Mouse (Mus musculus): ENCODE measurements around the gene Hadhb. TPM values are rescaled to one million over a fixed set of nuclear protein-coding genes. Genes with fewer than 3 reads are reported as not detected.
A peak's percentile ranks its signal among the peaks of the same experiment; 100 is the strongest.

Gene Hadhb
- 99.9 and 106 TPM in 2 replicates for polyA plus RNA-seq (2014; fragmentation: Nextera tagmentation; extraction: Ambion mirVana)

- no peaks in the 10 kb centered on the region for H3K36me3 ChIP-seq (ENCODE audit: control insufficient read depth, insufficient read depth, low read length)
- peak within 1 kb of the TSS; percentile 71 for H3K4me3 ChIP-seq (ENCODE audit: low read depth, low read length)
- H3K9me3 ChIP-seq (ENCODE audit: control insufficient read depth, low read length) = no peaks in the 10 kb centered on the region
- H3K27me3 ChIP-seq (ENCODE audit: control insufficient read depth, insufficient read depth, low read length) = no peaks in the 10 kb centered on the region
- H3K27ac ChIP-seq (ENCODE audit: low read depth, low read length) = peak within 1 kb of the TSS; percentile 56
- H3K4me1 ChIP-seq (replicated peaks; ENCODE audit: control insufficient read depth, insufficient read depth, low read length) = 0 out of 2 replicates have a peak, but pooled peaks cover 2% of the 10 kb centered on the region
- under 1% methylated on average over 53 of the region's 53 CpGs for WGBS
- peak within 1 kb of the TSS; percentile 78 for H3K9ac ChIP-seq (ENCODE audit: low read depth, low read length)
- H3K4me2 ChIP-seq (replicated peaks; ENCODE audit: low read depth, low read length) = peak within 1 kb of the TSS; percentile 75
- peak; percentile 93 for DNase-seq (ENCODE audit: low spot score)
- peak; percentile 92 for ATAC-seq (ENCODE audit: low FRiP score)
These were observed at the start of gene Hadhb, which contains the start of gene Hadha for GRCm38 (mm10) chr5:30154474-30155394. TSS of gene Hadhb (plus strand) at chr5:30155248. TSS of gene Hadha (minus strand) at chr5:30155162.

GRCm38 (mm10) chr5:30105668-30106300 is 49.3 kb upstream of the Hadhb start, which contains the start of gene 3110082J24Rik:
TSS of gene 3110082J24Rik (minus strand) at chr5:30106086.
- Histone ChIP-seq H3K9me3 (ENCODE audit: control insufficient read depth, low read length) (no peaks in the 10 kb centered on the region), H3K27me3 (ENCODE audit: control insufficient read depth, insufficient read depth, low read length) (peaks cover 3% of the 10 kb centered on the region; the same call in 1 of the 2 replicates), H3K4me2 (replicated peaks; ENCODE audit: low read depth, low read length) (peak within 1 kb of the TSS; percentile 95), H3K27ac (ENCODE audit: low read depth, low read length) (peak within 1 kb of the TSS; percentile 87), H3K4me1 (replicated peaks; ENCODE audit: control insufficient read depth, insufficient read depth, low read length) (peaks cover 28% of the 10 kb centered on the region), H3K36me3 (ENCODE audit: control insufficient read depth, insufficient read depth, low read length) (no peaks in the 10 kb centered on the region), H3K4me3 (ENCODE audit: low read depth, low read length) (peak within 1 kb of the TSS; percentile 75), H3K9ac (ENCODE audit: low read depth, low read length) (peak within 1 kb of the TSS; percentile 86)
- ATAC-seq (ENCODE audit: low FRiP score) = peak; percentile 34
- peak; percentile 69 for DNase-seq (ENCODE audit: low spot score)
- 2% methylated on average over 29 of the region's 29 CpGs for WGBS

GRCm38 (mm10) chr5:30106756-30107155 is 48.3 kb upstream of the Hadhb start:
- ATAC-seq (ENCODE audit: low FRiP score) (peak; percentile 3), DNase-seq (ENCODE audit: low spot score) (peak; percentile 50)

GRCm38 (mm10) chr5:30107186-30107585 is 47.9 kb upstream of the Hadhb start:
- WGBS = 0% methylated on average over 7 of the region's 7 CpGs
- peak; percentile 65 for ATAC-seq (ENCODE audit: low FRiP score)
- H3K9ac ChIP-seq (ENCODE audit: low read depth, low read length) = peak overlapping the region; percentile 86; the same call in 1 of the 2 replicates
- H3K9me3 ChIP-seq (ENCODE audit: control insufficient read depth, low read length) = no peaks in the 10 kb centered on the region
- H3K27me3 ChIP-seq (ENCODE audit: control insufficient read depth, insufficient read depth, low read length) = peaks cover 3% of the 10 kb centered on the region; the same call in 1 of the 2 replicates
- H3K4me3 ChIP-seq (ENCODE audit: low read depth, low read length) = peak overlapping the region; percentile 75
- peak overlapping the region; percentile 95 for H3K4me2 ChIP-seq (replicated peaks; ENCODE audit: low read depth, low read length)
- H3K36me3 ChIP-seq (ENCODE audit: control insufficient read depth, insufficient read depth, low read length) = no peaks in the 10 kb centered on the region
- H3K4me1 ChIP-seq (replicated peaks; ENCODE audit: control insufficient read depth, insufficient read depth, low read length) = peaks cover 35% of the 10 kb centered on the region
- peak; percentile 79 for DNase-seq (ENCODE audit: low spot score)
- peak overlapping the region; percentile 87 for H3K27ac ChIP-seq (ENCODE audit: low read depth, low read length)

More at GRCm38 (mm10) chr5:30106756-30107155, 48.3 kb upstream of the Hadhb start:
- H3K36me3 ChIP-seq (ENCODE audit: control insufficient read depth, insufficient read depth, low read length) = no peaks in the 10 kb centered on the region
- H3K4me3 ChIP-seq (ENCODE audit: low read depth, low read length) = peak overlapping the region; percentile 75
- H3K9me3 ChIP-seq (ENCODE audit: control insufficient read depth, low read length) = no peaks in the 10 kb centered on the region
- peaks cover 35% of the 10 kb centered on the region for H3K4me1 ChIP-seq (replicated peaks; ENCODE audit: control insufficient read depth, insufficient read depth, low read length)
- H3K27me3 ChIP-seq (ENCODE audit: control insufficient read depth, insufficient read depth, low read length) = peaks cover 3% of the 10 kb centered on the region; the same call in 1 of the 2 replicates
- peak overlapping the region; percentile 95 for H3K4me2 ChIP-seq (replicated peaks; ENCODE audit: low read depth, low read length)
- peak overlapping the region; percentile 87 for H3K27ac ChIP-seq (ENCODE audit: low read depth, low read length)
- H3K9ac ChIP-seq (ENCODE audit: low read depth, low read length) = peak overlapping the region; percentile 86
- 8% methylated on average over 2 of the region's 2 CpGs for WGBS

GRCm38 (mm10) chr5:30107611-30108041 is 47.4 kb upstream of the Hadhb start:
- peak; percentile 58 for DNase-seq (ENCODE audit: low spot score)
- Histone ChIP-seq H3K27me3 (ENCODE audit: control insufficient read depth, insufficient read depth, low read length) (peaks cover 5% of the 10 kb centered on the region), H3K4me1 (replicated peaks; ENCODE audit: control insufficient read depth, insufficient read depth, low read length) (peaks cover 35% of the 10 kb centered on the region), H3K9ac (ENCODE audit: low read depth, low read length) (peak overlapping the region; percentile 86; the same call in 1 of the 2 replicates), H3K4me2 (replicated peaks; ENCODE audit: low read depth, low read length) (peak overlapping the region; percentile 95), H3K27ac (ENCODE audit: low read depth, low read length) (peak overlapping the region; percentile 87), H3K9me3 (ENCODE audit: control insufficient read depth, low read length) (no peaks in the 10 kb centered on the region), H3K4me3 (ENCODE audit: low read depth, low read length) (peak overlapping the region; percentile 75; the same call in 1 of the 2 replicates), H3K36me3 (ENCODE audit: control insufficient read depth, insufficient read depth, low read length) (no peaks in the 10 kb centered on the region)
- 5% methylated on average over 5 of the region's 5 CpGs for WGBS
- ATAC-seq (ENCODE audit: low FRiP score) = peak; percentile 4

- no peak for ATAC-seq (ENCODE audit: low FRiP score)
- peaks cover 35% of the 10 kb centered on the region for H3K4me1 ChIP-seq (replicated peaks; ENCODE audit: control insufficient read depth, insufficient read depth, low read length)
- H3K9ac ChIP-seq (ENCODE audit: low read depth, low read length) = no peak overlapping the region
- no peaks in the 10 kb centered on the region for H3K36me3 ChIP-seq (ENCODE audit: control insufficient read depth, insufficient read depth, low read length)
- WGBS = 58% methylated on average over 6 of the region's 6 CpGs
- H3K27me3 ChIP-seq (ENCODE audit: control insufficient read depth, insufficient read depth, low read length) = peaks cover 11% of the 10 kb centered on the region
- no peak for DNase-seq (ENCODE audit: low spot score)
- peak overlapping the region; percentile 12; the same call in 1 of the 2 replicates for H3K4me2 ChIP-seq (replicated peaks; ENCODE audit: low read depth, low read length)
- peak overlapping the region; percentile 87 for H3K27ac ChIP-seq (ENCODE audit: low read depth, low read length)
- no peaks in the 10 kb centered on the region for H3K9me3 ChIP-seq (ENCODE audit: control insufficient read depth, low read length)
- H3K4me3 ChIP-seq (ENCODE audit: low read depth, low read length) = no peak overlapping the region
These were observed 46.8 kb upstream of the Hadhb start for GRCm38 (mm10) chr5:30108233-30108632.

GRCm38 (mm10) chr5:30109899-30110298 is 45.1 kb upstream of the Hadhb start:
- Histone ChIP-seq H3K9ac (ENCODE audit: low read depth, low read length) (peak overlapping the region; percentile 42; the same call in 1 of the 2 replicates), H3K4me2 (replicated peaks; ENCODE audit: low read depth, low read length) (peak overlapping the region; percentile 49)
- no peak for ATAC-seq (ENCODE audit: low FRiP score)

GRCm38 (mm10) chr5:30110371-30111060 is 44.5 kb upstream of the Hadhb start:
- peaks cover 48% of the 10 kb centered on the region for H3K4me1 ChIP-seq (replicated peaks; ENCODE audit: control insufficient read depth, insufficient read depth, low read length)
- 3% methylated on average over 22 of the region's 22 CpGs for WGBS

More at GRCm38 (mm10) chr5:30109899-30110298, 45.1 kb upstream of the Hadhb start:
- Histone ChIP-seq H3K9me3 (ENCODE audit: control insufficient read depth, low read length) (no peaks in the 10 kb centered on the region), H3K4me3 (ENCODE audit: low read depth, low read length) (no peak overlapping the region; the same call in 1 of the 2 replicates), H3K27ac (ENCODE audit: low read depth, low read length) (peak overlapping the region; percentile 93), H3K27me3 (ENCODE audit: control insufficient read depth, insufficient read depth, low read length) (peaks cover 19% of the 10 kb centered on the region), H3K4me1 (replicated peaks; ENCODE audit: control insufficient read depth, insufficient read depth, low read length) (peaks cover 48% of the 10 kb centered on the region), H3K36me3 (ENCODE audit: control insufficient read depth, insufficient read depth, low read length) (no peaks in the 10 kb centered on the region)
- DNase-seq (ENCODE audit: low spot score) = peak; percentile 25
- WGBS = 32% methylated on average over 2 of the region's 2 CpGs

More at GRCm38 (mm10) chr5:30110371-30111060, 44.5 kb upstream of the Hadhb start:
- Histone ChIP-seq H3K36me3 (ENCODE audit: control insufficient read depth, insufficient read depth, low read length) (no peaks in the 10 kb centered on the region), H3K27me3 (ENCODE audit: control insufficient read depth, insufficient read depth, low read length) (peaks cover 15% of the 10 kb centered on the region), H3K9me3 (ENCODE audit: control insufficient read depth, low read length) (no peaks in the 10 kb centered on the region), H3K27ac (ENCODE audit: low read depth, low read length) (peak overlapping the region; percentile 93), H3K4me2 (replicated peaks; ENCODE audit: low read depth, low read length) (peak overlapping the region; percentile 49), H3K4me3 (ENCODE audit: low read depth, low read length) (peak overlapping the region; percentile 21), H3K9ac (ENCODE audit: low read depth, low read length) (peak overlapping the region; percentile 42)
- DNase-seq (ENCODE audit: low spot score) (peak; percentile 69), ATAC-seq (ENCODE audit: low FRiP score) (peak; percentile 8; the same call in 1 of the 2 replicates)

All from hindbrain, embryonic 11.5 days (tissue).